Mouse (Mus musculus): ENCODE results near the gene Scnn1b.

DNA sequence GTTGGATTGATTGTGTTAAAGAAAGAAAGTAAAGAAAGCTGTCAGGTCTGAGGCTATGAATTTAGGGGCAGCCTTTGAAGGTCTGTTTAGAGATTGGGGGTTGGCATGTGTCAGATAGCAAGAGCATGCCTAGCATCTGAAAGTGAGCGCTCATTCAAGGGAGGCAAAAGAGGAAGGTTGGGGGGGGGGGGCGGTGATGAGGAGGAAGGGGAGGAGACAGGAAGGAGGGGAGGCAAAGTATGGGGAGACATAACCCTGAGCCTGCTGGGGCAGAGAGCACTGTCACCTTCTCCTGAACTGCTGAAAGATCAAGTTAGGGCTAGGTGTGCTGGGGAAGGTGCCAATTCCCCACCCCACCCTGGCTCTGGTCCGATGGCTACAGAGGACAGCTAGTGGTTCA lies 6.8 kb downstream of the Scnn1b start:
- TF ChIP-seq POLR2A (IDR thresholded peaks at IDR 0.05; ENCODE audit: insufficient read length, low read depth): no peak
- TF ChIP-seq MAX (IDR thresholded peaks at IDR 0.05; ENCODE audit: low read depth): no peak
- TF ChIP-seq E2F4 (IDR thresholded peaks at IDR 0.05; ENCODE audit: insufficient read depth): no peak
- TF ChIP-seq REST (IDR thresholded peaks at IDR 0.05; ENCODE audit: insufficient read depth, insufficient read length): no peak
- TF ChIP-seq POLR2AphosphoS2 (IDR thresholded peaks at IDR 0.05; ENCODE audit: insufficient read length, low read depth): no peak
- TF ChIP-seq TCF12 (IDR thresholded peaks at IDR 0.05; ENCODE audit: insufficient read depth, poor library complexity, severe bottlenecking): no peak

Measured in myocyte (in vitro differentiated cells).